28 mouse cellular contexts compared by ENCODE assay signal in the genomic region with DNA sequence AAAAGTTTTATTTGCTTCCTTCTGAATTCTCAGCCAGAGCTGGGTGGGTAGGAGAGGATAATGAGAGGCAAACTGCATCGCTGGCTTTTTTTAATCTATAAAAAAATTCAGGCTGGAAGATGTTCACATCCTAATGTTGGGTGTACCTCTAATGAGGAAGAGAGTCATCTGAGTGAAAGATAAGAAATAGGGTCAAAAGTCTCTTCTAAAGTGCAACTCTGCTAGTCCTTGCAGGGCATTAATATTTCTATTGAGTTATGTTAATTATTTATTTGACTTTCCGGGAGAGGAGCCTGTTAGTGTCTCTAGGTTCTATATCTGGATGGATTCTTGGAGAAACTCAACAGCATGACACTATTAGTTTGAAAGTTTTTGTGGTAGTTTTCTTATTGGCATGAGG.
"Had no signal": no experiment of that assay in that cellular context is flagged by ENCODE, and none has a peak within 500 bp of the region (broad histone marks: within the 10 kb centered on the region; RNA-seq: fewer than 3 reads in every experiment).

No protein-coding gene starts in this region.

- H3K4me2 ChIP-seq: embryonic facial prominence, embryonic 12.5 days; embryonic facial prominence, embryonic 13.5 days; embryonic facial prominence, embryonic 15.5 days; forebrain, embryonic 12.5 days; forebrain, embryonic 13.5 days; forebrain, embryonic 15.5 days had no signal

- H3K4me1 ChIP-seq: forebrain, embryonic 13.5 days; forebrain, embryonic 15.5 days had no signal

- ATAC-seq: forebrain, embryonic 13.5 days; forebrain, embryonic 14.5 days; forebrain, embryonic 15.5 days; forebrain, embryonic 16.5 days; forebrain, postnatal 0 days had no signal

- H3K27ac ChIP-seq: embryonic facial prominence, embryonic 10.5 days; embryonic facial prominence, embryonic 12.5 days; embryonic facial prominence, embryonic 13.5 days; embryonic facial prominence, embryonic 15.5 days; forebrain, embryonic 10.5 days; forebrain, embryonic 12.5 days; forebrain, embryonic 13.5 days; forebrain, embryonic 15.5 days; gastrocnemius, adult 2 months had no signal

- DNase-seq: cerebellum, adult 18-20 months; cerebellum, adult 2 months; cerebellum, adult 8-10 months; cerebellum, adult 9-10 months; cerebellum, adult 9-11 months; cerebellum, postnatal 10 days; cerebellum, postnatal 14 days; cerebellum, postnatal 25 days; cerebellum, postnatal 36 days; embryo, embryonic 11 days; forebrain, postnatal 0 days; gastrocnemius, adult 2 months; gastrocnemius, postnatal 10 days; gastrocnemius, postnatal 14 days; gastrocnemius, postnatal 25 days; gastrocnemius, postnatal 36 days; heart, adult 18-20 months had no signal

- H3K4me3 ChIP-seq: embryonic facial prominence, embryonic 10.5 days; embryonic facial prominence, embryonic 12.5 days; embryonic facial prominence, embryonic 13.5 days; embryonic facial prominence, embryonic 15.5 days; erythroblast, embryonic 14.5 days; forebrain, embryonic 10.5 days; forebrain, embryonic 12.5 days; forebrain, embryonic 13.5 days; forebrain, embryonic 15.5 days; gastrocnemius, adult 2 months had no signal

- H3K36me3 ChIP-seq: embryonic facial prominence, embryonic 10.5 days; embryonic facial prominence, embryonic 12.5 days; embryonic facial prominence, embryonic 13.5 days; embryonic facial prominence, embryonic 15.5 days; forebrain, embryonic 10.5 days; forebrain, embryonic 12.5 days; forebrain, embryonic 15.5 days had no signal

- H3K27me3 ChIP-seq: embryonic facial prominence, embryonic 12.5 days; embryonic facial prominence, embryonic 13.5 days; embryonic facial prominence, embryonic 15.5 days; forebrain, embryonic 12.5 days; forebrain, embryonic 13.5 days; forebrain, embryonic 15.5 days had no signal

- H3K9me3 ChIP-seq: embryonic facial prominence, embryonic 10.5 days; embryonic facial prominence, embryonic 12.5 days; embryonic facial prominence, embryonic 13.5 days; embryonic facial prominence, embryonic 15.5 days; forebrain, embryonic 10.5 days; forebrain, embryonic 12.5 days; forebrain, embryonic 13.5 days; forebrain, embryonic 15.5 days had no signal

- H3K9ac ChIP-seq: embryonic facial prominence, embryonic 12.5 days; embryonic facial prominence, embryonic 13.5 days; embryonic facial prominence, embryonic 15.5 days; forebrain, embryonic 12.5 days; forebrain, embryonic 13.5 days; forebrain, embryonic 15.5 days; forebrain, postnatal 0 days had no signal
